Mouse (Mus musculus): ENCODE data around the gene Hscb. TPM values are rescaled to one million over a fixed set of nuclear protein-coding genes. Genes with fewer than 3 reads are reported as not detected.

The Hscb gene
- 10 to 100 TPM; 35.2 to 38.8 TPM for polyA plus RNA-seq (2017; shearing (Covaris generic))

DNA sequence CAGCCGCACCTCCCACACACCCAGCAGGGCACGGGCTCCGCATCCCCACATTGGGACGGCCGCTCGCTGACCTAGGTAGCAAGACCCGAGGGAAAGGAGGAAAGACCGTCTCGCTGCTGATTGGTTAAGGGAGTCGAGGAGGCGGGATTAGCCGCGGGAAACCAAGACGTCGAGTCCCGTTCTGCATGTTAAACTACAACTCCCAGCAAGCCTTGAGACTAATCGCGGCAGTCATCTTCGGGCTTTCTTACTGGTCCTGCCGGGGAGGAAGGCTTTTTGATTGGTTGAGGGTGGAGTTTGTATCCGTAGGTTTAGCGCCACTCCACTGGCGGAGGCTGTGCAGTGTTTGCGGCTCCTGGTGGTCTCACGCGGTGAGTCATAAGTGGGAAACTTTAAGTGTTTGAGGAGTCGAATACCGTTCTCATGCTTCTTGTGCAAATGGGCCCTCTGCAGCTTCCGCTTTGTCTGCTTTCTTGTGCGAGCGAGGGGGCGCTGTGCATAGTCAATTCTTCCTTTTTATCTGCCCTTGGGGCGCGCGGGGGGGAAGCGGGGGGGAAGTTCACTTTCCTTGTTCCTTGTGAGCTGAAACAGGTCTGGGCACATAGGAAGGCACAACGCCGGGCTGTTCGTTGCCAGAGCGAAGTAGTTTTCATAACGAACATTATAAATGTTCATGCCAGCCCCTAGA, at the start of gene Hscb, which contains the start of gene Chek2:
Gene Hscb, minus strand, starts transcription at position 100 of the 688 bp plus-strand sequence.
Gene Chek2, plus strand, starts transcription at position 302 of the 688 bp plus-strand sequence.

DNA sequence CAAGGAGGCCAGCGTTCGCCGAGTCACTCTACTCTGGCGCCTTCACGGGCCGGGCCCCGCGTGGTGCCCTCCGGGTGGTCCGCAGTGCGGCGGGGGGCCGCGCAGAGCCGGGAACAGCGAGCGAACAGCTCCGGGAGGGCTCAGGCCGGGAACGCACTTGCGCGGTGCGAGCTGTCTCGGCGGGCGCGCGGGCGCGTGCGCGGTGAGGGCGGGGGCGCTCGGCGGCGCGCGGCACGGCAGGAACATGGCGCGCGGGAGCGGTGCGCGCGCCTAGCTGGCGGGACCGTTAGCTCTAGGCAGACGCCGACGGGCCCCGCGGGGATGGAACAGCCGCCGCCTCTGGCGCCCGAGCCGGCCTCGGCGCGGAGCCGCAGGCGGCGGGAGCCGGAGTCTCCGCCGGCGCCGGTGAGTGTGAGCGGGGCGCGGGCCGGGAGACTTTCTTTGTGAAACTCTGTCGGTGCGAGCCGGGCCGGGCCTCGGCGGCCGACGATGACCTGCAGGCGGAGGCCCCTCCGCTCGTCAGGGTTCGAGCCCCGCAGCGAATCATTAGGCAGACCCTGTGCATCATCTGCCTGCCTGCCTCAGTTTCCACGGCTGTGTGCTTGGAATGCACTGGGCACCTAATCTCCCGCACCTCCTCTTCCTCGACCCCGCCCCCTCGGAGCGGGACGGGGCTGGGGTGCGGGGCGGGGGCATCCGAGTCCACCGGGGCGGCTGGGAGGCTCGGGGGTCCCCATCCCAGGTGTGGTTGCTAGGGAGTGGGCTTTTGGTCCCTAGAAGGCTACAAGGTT, 40.2 kb upstream of the Hscb start, which contains the start of gene Ttc28:
Gene Ttc28, plus strand, starts transcription at position 220 of the 791 bp plus-strand sequence.

DNA sequence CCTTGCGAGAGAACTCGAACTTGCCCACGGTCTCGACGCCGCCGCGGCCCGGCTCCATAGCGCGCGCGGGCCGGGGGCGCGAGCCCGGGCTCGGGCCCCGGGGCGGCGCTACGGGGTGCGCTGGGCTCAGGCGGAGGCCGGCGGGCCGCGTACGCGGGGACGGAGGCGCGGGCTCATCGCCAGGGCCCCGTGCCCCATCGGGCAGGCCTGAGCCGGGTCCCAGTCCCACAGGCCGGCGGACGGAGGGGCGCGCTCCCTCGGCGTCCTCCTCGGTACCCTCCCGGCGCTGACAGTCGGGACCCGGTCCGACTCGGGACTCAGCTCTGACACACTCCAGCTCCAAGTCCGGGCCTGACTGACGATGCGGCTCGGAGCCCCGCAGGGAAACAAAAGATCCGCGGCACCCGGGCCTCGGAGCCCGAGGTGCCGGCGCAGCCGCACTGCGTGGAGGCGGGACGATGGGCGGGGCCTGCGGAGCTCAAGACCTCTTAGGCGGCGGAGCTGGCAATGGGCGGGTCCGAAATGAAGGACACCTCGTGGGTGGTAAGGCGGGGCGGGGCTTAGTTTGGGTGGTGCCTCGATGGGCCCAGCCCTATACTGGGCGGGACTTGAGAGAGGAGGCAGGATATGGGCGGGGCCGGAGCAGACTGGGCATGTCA, 29.8 kb downstream of the Hscb start, which contains the start of gene Ulk1:
Gene Ulk1, minus strand, starts transcription at position 431 of the 659 bp plus-strand sequence.

GRCm38 (mm10) chr5:110779998-110780760, 59.4 kb downstream of the Hscb start, which contains the start of gene Pus1:
Pus1 (minus strand) TSS chr5:110780659.

Other genes starting within 250 kb of the Hscb start
- gene Noc4l, start 186.4 kb downstream of the Hscb start, polyA plus RNA-seq (2017; shearing (Covaris generic)) = 10 to 100 TPM; 70.1 to 76.4 TPM
- 10 to 100 TPM; 25.3 to 31.7 TPM for gene Ddx51, start 186.3 kb downstream of the Hscb start, polyA plus RNA-seq (2017; shearing (Covaris generic))
- gene Ep400, start 69.1 kb downstream of the Hscb start, polyA plus RNA-seq (2017; shearing (Covaris generic)) = 10 to 100 TPM; 40.3 to 46.5 TPM
- 10 to 100 TPM; 29.6 to 31.9 TPM for gene Pus1, start 59.1 kb downstream of the Hscb start, polyA plus RNA-seq (2017; shearing (Covaris generic))
- 10 to 100 TPM; 22.4 to 35.2 TPM for gene Ulk1, start 29.7 kb downstream of the Hscb start, polyA plus RNA-seq (2017; shearing (Covaris generic))
- gene Chek2, start 202 bp upstream of the Hscb start, polyA plus RNA-seq (2017; shearing (Covaris generic)) = 10 to 100 TPM in 1 of 2 experiments, 1 to 10 TPM in 1; 6.1 to 10.8 TPM
- gene Ttc28, start 40.0 kb upstream of the Hscb start, polyA plus RNA-seq (2017; shearing (Covaris generic)) = 1 to 10 TPM; 2.3 to 2.8 TPM

Measured in activated CD4-positive, CD25-positive, alpha-beta regulatory T cell (primary cell).